Mouse (Mus musculus) limb, embryonic 14.5 days (tissue): ENCODE measurements around the gene Rrp8. TPM values are rescaled to one million over a fixed set of nuclear protein-coding genes. Genes with fewer than 3 reads are reported as not detected.
A peak's percentile ranks its signal among the peaks of the same experiment; 100 is the strongest.
"Not testable (repeated sequence)": the region's sequence is repeated elsewhere in the genome, so short reads cannot be mapped to it uniquely, and the experiment has no call there.

Experiments used
- ATAC-seq: fragments of 200-750 bp; cut with Nextera tagmentation; 2 replicates; pipeline ENCODE4 v1.8.0; 2017; ENCODE audit warnings: low read depth, moderate number of reproducible peaks, moderate TSS enrichment; ENCODE audit not compliant: low FRiP score
- DNase-seq: peaks from one replicate; pipeline ENCODE4 v3.0.0-alpha.2; 2015; ENCODE audit warnings: low spot score
- H3K27ac ChIP-seq: fragments of 300-500 bp; sonication (generic); replicated peaks from 2 replicates; pipeline ENCODE4 v1.5.1; 2014; ENCODE audit warnings: low read depth, mild to moderate bottlenecking, low read length, moderate library complexity, mixed read lengths
- H3K27me3 ChIP-seq: fragments of 300-500 bp; sonication (generic); 2 replicates; pipeline ENCODE4 v1.6.1; 2014; ENCODE audit warnings: low read length, mixed read lengths; ENCODE audit not compliant: control insufficient read depth, insufficient read depth
- H3K36me3 ChIP-seq: fragments of 300-500 bp; sonication (generic); 2 replicates; pipeline ENCODE4 v1.6.1; 2014; ENCODE audit warnings: mild to moderate bottlenecking, low read length, moderate library complexity, mixed read lengths; ENCODE audit not compliant: control insufficient read depth, insufficient read depth
- H3K4me1 ChIP-seq: fragments of 300-500 bp; sonication (generic); 2 replicates; pipeline ENCODE4 v1.6.1; 2014; ENCODE audit warnings: antibody characterized with exemption, low read length, mixed read lengths; ENCODE audit not compliant: control insufficient read depth, insufficient read depth
- H3K4me2 ChIP-seq: fragments of 300-500 bp; sonication (generic); replicated peaks from 2 replicates; pipeline ENCODE4 v1.6.1; 2014; ENCODE audit warnings: low read depth, mild to moderate bottlenecking, low read length, moderate library complexity; ENCODE audit not compliant: severe bottlenecking
- H3K4me3 ChIP-seq: fragments of 300-500 bp; sonication (generic); replicated peaks from 2 replicates; pipeline ENCODE4 v1.5.1; 2014; ENCODE audit warnings: low read length
- H3K9ac ChIP-seq: fragments of 300-500 bp; sonication (generic); 2 replicates; pipeline ENCODE4 v1.6.1; 2014; ENCODE audit warnings: mild to moderate bottlenecking, low read depth, low read length, moderate library complexity; ENCODE audit not compliant: severe bottlenecking
- H3K9me3 ChIP-seq: fragments of 300-500 bp; sonication (generic); 2 replicates; pipeline ENCODE4 v1.6.1; 2016; ENCODE audit warnings: low read length; ENCODE audit not compliant: control insufficient read depth
- POLR2A ChIP-seq: fragments of 200-500 bp; IDR thresholded peaks from 2 replicates; pipeline ENCODE4 v1.8.0; 2012; ENCODE audit warnings: inconsistent platforms, mild to moderate bottlenecking, moderate library complexity, borderline replicate concordance; ENCODE audit not compliant: insufficient read depth, insufficient read length; ENCODE audit errors: extremely low read depth
- WGBS: fragments of 180-500 bp; shearing (Covaris S2); extraction: QIAGEN DNeasy Blood & Tissue Kit; methylation state at CpG from one replicate; pipeline ENCODE4 v1.1.7; 2014; 5-methylcytosine and 5-hydroxymethylcytosine counted together
- polyA plus RNA-seq, 2 experiments: library from polyadenylated mRNA; depleted of rRNA in 1 of 2; stranded (reverse) in 1 of 2; unstranded in 1 of 2; fragments of >200 nt; fragmentation: Nextera tagmentation in 1 of 2; extraction: Ambion mirVana in 1 of 2; gene quantifications; 2 replicates each; pipeline versions ENCODE4 v1.2.1 to v1.2.3; 2012 to 2014

Gene Rrp8
- polyA plus RNA-seq, 2 experiments, result 27.6 to 31.0 TPM

DNA sequence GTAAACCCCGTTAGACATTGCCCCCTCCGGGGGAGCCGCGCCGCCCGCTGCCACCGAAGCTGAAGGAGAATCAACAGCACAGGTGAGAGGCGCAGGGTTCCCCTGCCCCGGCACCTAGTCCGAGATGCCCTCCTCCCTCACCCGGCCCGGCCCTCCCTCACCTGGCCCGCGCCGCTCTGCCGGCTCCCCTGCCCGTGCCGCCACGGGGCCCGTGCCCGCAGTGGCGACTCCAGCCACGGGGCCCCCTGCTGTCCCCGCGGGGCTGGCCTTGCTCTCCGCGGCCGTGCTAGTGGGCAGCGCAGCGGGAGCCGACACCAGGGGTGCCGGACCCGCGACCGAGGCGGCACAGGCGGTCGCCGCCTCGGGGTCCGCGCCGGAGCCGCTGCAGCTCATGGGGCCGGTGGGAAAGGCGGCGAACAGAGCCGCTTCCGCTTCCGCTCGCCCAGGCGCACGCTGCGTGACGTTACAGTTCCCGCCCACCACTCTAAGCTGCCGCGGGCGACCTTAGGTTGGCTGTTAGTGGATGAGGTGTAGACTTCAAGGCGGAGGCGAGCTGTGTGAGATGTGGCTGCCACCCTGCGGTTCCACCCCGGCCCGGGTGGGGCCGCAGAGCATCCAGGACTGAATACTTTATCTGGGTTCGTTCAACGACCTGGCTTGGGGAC is 6.9 kb upstream of the Rrp8 start, which contains the start of gene Taf10:
Taf10 (minus strand) TSS at position 436 of the 665 bp plus-strand sequence.
- Histone ChIP-seq H3K9me3 (no peaks in the 10 kb centered on the region), H3K27ac (peak within 1 kb of the TSS; percentile 77), H3K4me2 (peak within 1 kb of the TSS; percentile 76), H3K4me3 (peak within 1 kb of the TSS; percentile 88), H3K9ac (peak within 1 kb of the TSS; percentile 87), H3K27me3 (no peaks in the 10 kb centered on the region), H3K4me1 (peaks cover 3% of the 10 kb centered on the region; the same call in 1 of the 2 replicates), H3K36me3 (peaks cover 42% of the 10 kb centered on the region)
- 0% methylated on average over 19 of the region's 67 CpGs for WGBS
- peak; percentile 89 for DNase-seq
- peak; percentile 33; the same call in 1 of the 2 replicates for TF ChIP-seq POLR2A
- ATAC-seq, result peak; percentile 95

- WGBS, result 38% methylated on average over 17 of the region's 20 CpGs
- peak overlapping the region; percentile 87 for H3K9ac ChIP-seq
- ATAC-seq, H3K4me1 ChIP-seq, DNase-seq, H3K9me3 ChIP-seq, H3K27ac ChIP-seq, H3K27me3 ChIP-seq: not testable (repeated sequence)
- peaks cover 42% of the 10 kb centered on the region for H3K36me3 ChIP-seq
- peak overlapping the region; percentile 88 for H3K4me3 ChIP-seq
- H3K4me2 ChIP-seq, result peak overlapping the region; percentile 76
Observed at GRCm38 (mm10) chr7:105743246-105743925, 6.2 kb upstream of the Rrp8 start.

GRCm38 (mm10) chr7:105742539-105743215 is 5.5 kb upstream of the Rrp8 start:
- H3K9me3 ChIP-seq, H3K27me3 ChIP-seq, ATAC-seq, H3K9ac ChIP-seq, H3K4me2 ChIP-seq, H3K27ac ChIP-seq, DNase-seq, H3K4me3 ChIP-seq: not testable (repeated sequence)
- 80% methylated on average over 7 of the region's 7 CpGs for WGBS
- Histone ChIP-seq H3K36me3 (peaks cover 42% of the 10 kb centered on the region), H3K4me1 (peaks cover 14% of the 10 kb centered on the region)

DNA sequence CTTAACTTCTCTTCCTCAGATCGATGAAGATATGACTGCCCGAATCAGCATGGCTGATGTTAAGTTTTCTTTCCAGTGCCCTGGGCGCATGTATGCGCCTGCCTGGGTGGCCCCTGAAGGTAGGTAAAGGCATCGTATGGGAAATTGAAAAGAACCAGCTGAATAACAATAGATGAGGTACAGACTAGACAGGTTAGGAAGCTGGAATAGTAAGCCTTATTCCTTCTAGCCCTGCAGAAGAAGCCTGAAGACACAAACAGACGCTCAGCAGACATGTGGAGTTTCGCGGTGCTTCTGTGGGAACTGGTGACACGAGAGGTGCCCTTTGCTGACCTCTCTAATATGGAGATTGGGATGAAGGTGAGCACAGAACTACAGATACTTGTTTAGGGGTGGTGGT is 4.8 kb upstream of the Rrp8 start:
- WGBS, result 93% methylated on average over 9 of the region's 9 CpGs
- no peak overlapping the region for H3K9ac ChIP-seq
- ATAC-seq (no peak), DNase-seq (no peak)
- peaks cover 18% of the 10 kb centered on the region for H3K4me1 ChIP-seq
- H3K4me3 ChIP-seq, result no peak overlapping the region
- TF ChIP-seq POLR2A, result no peak
- no peak overlapping the region for H3K27ac ChIP-seq
- no peak overlapping the region for H3K4me2 ChIP-seq
- peaks cover 41% of the 10 kb centered on the region for H3K36me3 ChIP-seq
- H3K27me3 ChIP-seq, result no peaks in the 10 kb centered on the region
- no peaks in the 10 kb centered on the region for H3K9me3 ChIP-seq

GRCm38 (mm10) chr7:105740851-105741250 is 3.7 kb upstream of the Rrp8 start:
- Histone ChIP-seq H3K9me3 (no peaks in the 10 kb centered on the region), H3K4me2 (no peak overlapping the region), H3K4me3 (no peak overlapping the region), H3K36me3 (peaks cover 34% of the 10 kb centered on the region), H3K9ac (no peak overlapping the region), H3K27ac (no peak overlapping the region), H3K4me1 (peaks cover 18% of the 10 kb centered on the region), H3K27me3 (no peaks in the 10 kb centered on the region)
- WGBS, result 81% methylated on average over 6 of the region's 6 CpGs
- ATAC-seq (no peak), DNase-seq (no peak)
- no peak for TF ChIP-seq POLR2A
